Mouse (Mus musculus) embryo, embryonic 11.5 days (tissue): Measurements from ENCODE around the gene Spryd4.
"Not testable (repeated sequence)": the region's sequence is repeated elsewhere in the genome, so short reads cannot be mapped to it uniquely, and the experiment has no call there.

Experiments
- DNase-seq: peaks from one replicate; pipeline ENCODE4 v3.0.0-alpha.2; 2012; ENCODE audit warnings: low read depth, low spot score

Gene Spryd4

GRCm38 (mm10) chr10:128187181-128187605 is 24.4 kb downstream of the Spryd4 start:
- no peak for DNase-seq

GRCm38 (mm10) chr10:128185959-128186358 is 25.6 kb downstream of the Spryd4 start:
- DNase-seq: peak; percentile 81

GRCm38 (mm10) chr10:128185277-128185940 is 26.2 kb downstream of the Spryd4 start:
- no peak for DNase-seq

GRCm38 (mm10) chr10:128184296-128184695 is 27.3 kb downstream of the Spryd4 start:
- DNase-seq: no peak

GRCm38 (mm10) chr10:128179989-128180388 is 31.6 kb downstream of the Spryd4 start, which contains the start of gene Rbms2:
Gene Rbms2 (minus strand): TSS chr10:128180297.
- DNase-seq: no peak

- DNase-seq: no peak
These were observed 34.3 kb downstream of the Spryd4 start for GRCm38 (mm10) chr10:128177316-128177715.

- DNase-seq: peak; percentile 81
These were observed 35.4 kb downstream of the Spryd4 start for GRCm38 (mm10) chr10:128175996-128176755.

- DNase-seq: no peak
These were observed 36.3 kb downstream of the Spryd4 start for GRCm38 (mm10) chr10:128175302-128175701.

GRCm38 (mm10) chr10:128171348-128171747 is 40.3 kb downstream of the Spryd4 start:
- not testable (repeated sequence) for DNase-seq

- no peak for DNase-seq
These were observed 44.5 kb downstream of the Spryd4 start for GRCm38 (mm10) chr10:128167091-128167490.

- DNase-seq: not testable (repeated sequence)
These were observed 45.9 kb downstream of the Spryd4 start for GRCm38 (mm10) chr10:128165726-128166125.
